Mouse (Mus musculus) liver, embryonic 14.5 days (tissue): ENCODE measurements at regions not wholly inside any gene's neighbourhood (a gene's known extent, or its start where the extent isn't known, plus 50 kb on each side); places are given as distances from the start of the nearest gene placed in this dataset.

Experiments
- ATAC-seq: fragments of 200-750 bp; cut with Nextera tagmentation; 2 replicates; pipeline ENCODE4 v1.8.0; 2017; ENCODE audit warnings: moderate number of reproducible peaks, mild to moderate bottlenecking, moderate library complexity; ENCODE audit not compliant: insufficient read depth
- DNase-seq, 3 experiments: peaks; one replicate each; pipeline ENCODE4 v3.0.0-alpha.2; 2012 to 2013; ENCODE audit warnings: low read depth in 3 of 3, low spot score in 3 of 3
- H3K27ac ChIP-seq: fragments of 300-500 bp; sonication (generic); 2 replicates; pipeline ENCODE4 v1.5.1; 2014; ENCODE audit warnings: moderate library complexity, mild to moderate bottlenecking, control low read depth, inconsistent platforms
- H3K27me3 ChIP-seq: fragments of 300-500 bp; sonication (generic); 2 replicates; pipeline ENCODE4 v1.6.1; 2014; ENCODE audit warnings: mild to moderate bottlenecking, low read length, moderate library complexity; ENCODE audit not compliant: control insufficient read depth, insufficient read depth
- H3K36me3 ChIP-seq: fragments of 300-500 bp; sonication (generic); replicated peaks from 2 replicates; pipeline ENCODE4 v1.6.1; 2014; ENCODE audit warnings: low read depth; ENCODE audit not compliant: control insufficient read depth, insufficient read depth
- H3K4me1 ChIP-seq, 2 experiments: fragments of 200-500 bp in 1 of 2; fragments of 300-500 bp in 1 of 2; sonication (generic) in 1 of 2; replicated peaks; 2 replicates each; pipeline ENCODE4 v1.6.1; 2012 to 2014; ENCODE audit warnings: antibody characterized with exemption in 1 of 2, inconsistent platforms in 1 of 2, low read length in 1 of 2; ENCODE audit not compliant: control insufficient read depth in 2 of 2, insufficient read depth in 2 of 2
- H3K4me2 ChIP-seq: fragments of 300-500 bp; sonication (generic); 2 replicates; pipeline ENCODE4 v1.6.1; 2014; ENCODE audit warnings: low read depth, mild to moderate bottlenecking, control low read depth, moderate library complexity
- H3K4me3 ChIP-seq, 2 experiments: fragments of 200-500 bp in 1 of 2; fragments of 300-500 bp in 1 of 2; sonication (generic) in 1 of 2; 2 replicates each; pipeline ENCODE4 v1.5.1; 2012 to 2014; ENCODE audit warnings: low read depth in 2 of 2, low read length in 2 of 2, mild to moderate bottlenecking in 2 of 2, control low read depth in 1 of 2, inconsistent platforms in 1 of 2, moderate library complexity in 1 of 2; ENCODE audit not compliant: insufficient read depth in 1 of 2
- H3K9ac ChIP-seq: fragments of 300-500 bp; sonication (generic); replicated peaks from 2 replicates; pipeline ENCODE4 v1.6.1; 2014; ENCODE audit warnings: mild to moderate bottlenecking, control low read depth, moderate library complexity
- H3K9me3 ChIP-seq: fragments of 300-500 bp; sonication (generic); 2 replicates; pipeline ENCODE4 v1.6.1; 2016; ENCODE audit warnings: low read length, mixed read lengths; ENCODE audit not compliant: control insufficient read depth
- CTCF ChIP-seq: IDR thresholded peaks from 2 replicates; pipeline ENCODE4 v1.5.1; 2016; ENCODE audit warnings: antibody characterized with exemption, low read depth, control low read depth
- EP300 ChIP-seq: IDR thresholded peaks from 2 replicates; pipeline ENCODE4 v1.6.1; 2016; ENCODE audit warnings: antibody characterized with exemption, low read depth
- WGBS: fragments of 180-500 bp; shearing (Covaris S2); extraction: QIAGEN DNeasy Blood & Tissue Kit; methylation state at CpG from one replicate; pipeline ENCODE4 v1.1.7; 2014; ENCODE audit not compliant: insufficient replicate concordance; 5-methylcytosine and 5-hydroxymethylcytosine counted together

GRCm38 (mm10) chr15:62212283-62212910 is 1289.6 kb upstream of the A1bg start:
- ATAC-seq = no peak
- Histone ChIP-seq H3K36me3 (no peaks in the 10 kb centered on the region), H3K4me3 (no peak overlapping the region), H3K4me1 (peaks cover 36 to 43% of the 10 kb centered on the region in 2 experiments), H3K27me3 (no peaks in the 10 kb centered on the region), H3K9me3 (no peaks in the 10 kb centered on the region), H3K4me2 (no peak overlapping the region), H3K27ac (no peak overlapping the region), H3K9ac (no peak overlapping the region)
- TF ChIP-seq EP300 (no peak), CTCF (no peak)
- no peak for DNase-seq
- WGBS = 87% methylated on average over 5 of the region's 5 CpGs

- no peak overlapping the region for H3K9ac ChIP-seq
- TF ChIP-seq CTCF (peak; percentile 66), EP300 (no peak)
- 44% methylated on average over 5 of the region's 5 CpGs for WGBS
- H3K9me3 ChIP-seq = no peaks in the 10 kb centered on the region
- H3K4me3 ChIP-seq = no peak overlapping the region
- H3K27ac ChIP-seq = no peak overlapping the region
- H3K27me3 ChIP-seq = no peaks in the 10 kb centered on the region
- peaks cover 17 to 25% of the 10 kb centered on the region in 2 experiments for H3K4me1 ChIP-seq
- ATAC-seq (peak; percentile 56), DNase-seq (no peak)
- no peak overlapping the region for H3K4me2 ChIP-seq
- H3K36me3 ChIP-seq = no peaks in the 10 kb centered on the region
Measured at GRCm38 (mm10) chr15:62209881-62210481, 1287.2 kb upstream of the A1bg start.

DNA sequence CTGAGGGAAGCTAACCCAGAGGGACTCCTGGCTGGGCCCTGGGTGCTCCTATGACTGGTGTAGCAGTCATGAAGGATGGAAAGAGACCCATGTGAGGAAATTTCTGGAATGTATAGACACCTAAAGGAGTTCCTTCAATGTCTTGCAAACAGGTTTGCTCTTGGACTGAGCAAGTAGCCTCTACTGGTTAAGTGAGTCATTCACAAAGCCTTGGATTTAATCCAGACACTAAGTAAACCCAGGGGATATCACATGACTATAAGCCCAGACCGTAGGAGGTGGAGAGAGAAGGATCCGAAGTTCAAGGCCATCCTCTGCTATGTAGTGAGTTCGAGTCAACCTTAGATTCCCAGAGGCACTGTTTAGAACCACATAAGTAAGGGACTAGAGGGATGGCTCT is 1286.5 kb upstream of the A1bg start:
- H3K9ac ChIP-seq = no peak overlapping the region

GRCm38 (mm10) chr15:62206502-62206902 is 1283.7 kb upstream of the A1bg start:
- Histone ChIP-seq H3K27me3 (no peaks in the 10 kb centered on the region), H3K4me2 (no peak overlapping the region), H3K36me3 (no peaks in the 10 kb centered on the region), H3K9ac (no peak overlapping the region), H3K27ac (no peak overlapping the region), H3K9me3 (no peaks in the 10 kb centered on the region), H3K4me1 (peaks cover 4 to 12% of the 10 kb centered on the region in 2 experiments; a peak in 3 of 4 replicates), H3K4me3 (no peak overlapping the region)
- DNase-seq (no peak), ATAC-seq (no peak)
- WGBS = 75% methylated on average over 4 of the region's 4 CpGs
- TF ChIP-seq CTCF (no peak), EP300 (no peak)

More for the DNA sequence above, 1286.5 kb upstream of the A1bg start:
- Histone ChIP-seq H3K9me3 (no peaks in the 10 kb centered on the region), H3K36me3 (no peaks in the 10 kb centered on the region), H3K4me2 (no peak overlapping the region), H3K4me1 (peaks cover 10 to 21% of the 10 kb centered on the region in 2 experiments), H3K4me3 (no peak overlapping the region), H3K27ac (no peak overlapping the region), H3K27me3 (no peaks in the 10 kb centered on the region)
- DNase-seq (no peak), ATAC-seq (no peak)
- WGBS = 74% methylated on average over 3 of the region's 3 CpGs
- TF ChIP-seq CTCF (no peak), EP300 (no peak)

DNA sequence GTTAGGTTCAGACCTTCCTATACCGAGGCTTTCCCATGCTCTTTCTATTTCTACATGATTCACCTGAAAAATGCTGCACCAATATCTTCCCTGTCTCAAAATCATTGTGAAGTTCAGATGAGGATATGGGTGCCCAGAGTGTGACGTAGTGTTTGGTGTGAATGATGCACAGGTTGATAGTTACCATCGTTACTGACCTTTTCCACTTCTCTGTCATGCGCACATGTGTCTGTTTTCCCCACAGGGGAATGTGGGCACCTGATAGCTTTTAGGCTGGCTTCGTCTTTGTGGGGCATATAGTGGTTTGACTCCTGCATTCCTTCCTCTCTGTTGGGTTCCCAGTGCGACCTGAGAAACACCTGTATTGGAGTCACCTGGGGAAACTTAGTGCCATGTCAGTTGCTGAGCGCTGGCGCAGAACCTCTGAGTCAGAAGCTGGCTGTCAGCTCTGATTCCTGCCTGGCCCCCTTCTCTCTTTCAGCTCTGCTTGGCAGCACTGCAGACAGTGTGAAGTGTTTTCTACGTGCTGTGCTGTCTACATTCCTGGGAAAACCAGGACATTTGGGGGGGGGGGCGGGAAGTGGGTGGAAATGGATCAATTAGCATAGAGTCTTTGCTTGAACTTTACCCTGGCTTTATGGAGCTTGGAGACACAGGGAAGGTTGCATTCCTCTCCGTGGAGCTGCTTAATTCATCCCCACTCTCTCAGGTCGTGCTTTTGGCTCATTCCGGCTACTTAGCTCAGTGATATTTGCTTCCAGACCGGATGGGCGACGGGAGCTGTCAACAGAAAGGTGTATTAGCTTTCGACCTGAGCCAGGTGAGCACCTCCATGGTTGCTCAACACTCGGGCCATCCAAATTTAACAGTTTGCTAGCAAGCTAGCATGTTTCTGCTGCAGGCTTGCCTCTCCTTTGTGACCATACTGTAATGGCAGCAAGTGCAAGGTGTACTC is 1281.4 kb upstream of the A1bg start:
- Histone ChIP-seq H3K4me2 (no peak overlapping the region), H3K27ac (no peak overlapping the region), H3K9ac (no peak overlapping the region), H3K9me3 (no peaks in the 10 kb centered on the region), H3K4me1 (peaks cover 0 to 5% of the 10 kb centered on the region in 2 experiments; a peak in 1 of 4 replicates), H3K36me3 (no peaks in the 10 kb centered on the region), H3K27me3 (no peaks in the 10 kb centered on the region), H3K4me3 (no peak overlapping the region)
- DNase-seq (no peak), ATAC-seq (no peak)
- no peak for TF ChIP-seq CTCF
- no peak for TF ChIP-seq EP300
- WGBS = 71% methylated on average over 18 of the region's 18 CpGs
